Mouse (Mus musculus): ENCODE data around the gene Snu13. TPM values are rescaled to one million over a fixed set of nuclear protein-coding genes. Genes with fewer than 3 reads are reported as not detected.

Snu13 gene
- polyA plus RNA-seq, 1 experiment from 2014 or later, result 342 TPM

GRCm38 (mm10) chr15:82035904-82036689 is 11.3 kb downstream of the Snu13 start:
- no peak for ATAC-seq (ENCODE audit: low FRiP score, low TSS enrichment)
- Histone ChIP-seq H3K9me3 (ENCODE audit: control insufficient read depth, low read length) (no peaks in the 10 kb centered on the region), H3K27me3 (ENCODE audit: control insufficient read depth, insufficient read depth, low read length) (no peaks in the 10 kb centered on the region), H3K4me2 (replicated peaks; ENCODE audit: low read depth, low read length) (no peak overlapping the region), H3K9ac (ENCODE audit: low read depth, low read length) (no peak overlapping the region), H3K27ac (ENCODE audit: low read depth, low read length) (no peak overlapping the region), H3K4me1 (ENCODE audit: control insufficient read depth, insufficient read depth, low read length) (no peaks in the 10 kb centered on the region), H3K4me3 (ENCODE audit: low read length) (no peak overlapping the region), H3K36me3 (ENCODE audit: control insufficient read depth, insufficient read depth, low read length) (peaks cover 65% of the 10 kb centered on the region)
- 84% methylated on average over 12 of the region's 12 CpGs for WGBS

DNA sequence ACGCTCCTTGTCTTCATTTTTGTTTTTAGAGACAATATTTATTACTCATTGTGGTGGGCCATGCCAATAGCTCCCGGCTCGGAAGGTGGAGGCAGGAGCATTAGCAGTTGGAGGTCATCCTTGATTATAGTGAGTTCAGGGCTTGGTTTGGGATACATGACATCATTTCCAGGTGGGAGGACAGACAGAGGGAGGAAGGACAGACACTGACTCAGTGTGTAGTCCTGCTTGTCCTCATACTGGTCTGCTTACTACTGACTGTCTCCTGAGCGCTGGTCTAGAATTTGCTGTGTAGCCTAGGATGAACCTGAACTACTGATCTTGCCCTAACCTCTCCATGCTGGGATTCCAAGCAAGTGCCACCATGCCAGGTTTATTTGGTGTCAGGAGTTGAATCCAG is 13.6 kb downstream of the Snu13 start, which contains the start of gene Desi1:
Gene Desi1, minus strand, starts transcription at position 101 of the 400 bp plus-strand sequence.
- Histone ChIP-seq H3K4me1 (ENCODE audit: control insufficient read depth, insufficient read depth, low read length) (no peaks in the 10 kb centered on the region), H3K9me3 (ENCODE audit: control insufficient read depth, low read length) (no peaks in the 10 kb centered on the region), H3K27me3 (ENCODE audit: control insufficient read depth, insufficient read depth, low read length) (no peaks in the 10 kb centered on the region), H3K4me3 (ENCODE audit: low read length) (no peak within 1 kb of the TSS), H3K4me2 (replicated peaks; ENCODE audit: low read depth, low read length) (no peak within 1 kb of the TSS), H3K27ac (ENCODE audit: low read depth, low read length) (no peak within 1 kb of the TSS), H3K36me3 (ENCODE audit: control insufficient read depth, insufficient read depth, low read length) (peaks cover 66% of the 10 kb centered on the region), H3K9ac (ENCODE audit: low read depth, low read length) (no peak within 1 kb of the TSS)
- no peak for ATAC-seq (ENCODE audit: low FRiP score, low TSS enrichment)
- WGBS, result 85% methylated on average over 4 of the region's 4 CpGs

- no peak overlapping the region for H3K4me3 ChIP-seq (ENCODE audit: low read length)
- no peaks in the 10 kb centered on the region for H3K9me3 ChIP-seq (ENCODE audit: control insufficient read depth, low read length)
- no peak for ATAC-seq (ENCODE audit: low FRiP score, low TSS enrichment)
- H3K36me3 ChIP-seq (ENCODE audit: control insufficient read depth, insufficient read depth, low read length), result peaks cover 72% of the 10 kb centered on the region
- H3K4me2 ChIP-seq (replicated peaks; ENCODE audit: low read depth, low read length), result no peak overlapping the region
- no peaks in the 10 kb centered on the region for H3K27me3 ChIP-seq (ENCODE audit: control insufficient read depth, insufficient read depth, low read length)
- H3K9ac ChIP-seq (ENCODE audit: low read depth, low read length), result no peak overlapping the region
- H3K27ac ChIP-seq (ENCODE audit: low read depth, low read length), result no peak overlapping the region
- no peaks in the 10 kb centered on the region for H3K4me1 ChIP-seq (ENCODE audit: control insufficient read depth, insufficient read depth, low read length)
- 86% methylated on average over 7 of the region's 7 CpGs for WGBS
These were observed 15.0 kb downstream of the Snu13 start for GRCm38 (mm10) chr15:82032386-82032785.

GRCm38 (mm10) chr15:82027726-82028125 is 19.7 kb downstream of the Snu13 start:
- H3K4me1 ChIP-seq (ENCODE audit: control insufficient read depth, insufficient read depth, low read length), result no peaks in the 10 kb centered on the region
- ATAC-seq (ENCODE audit: low FRiP score, low TSS enrichment), result no peak
- WGBS, result 84% methylated on average over 7 of the region's 7 CpGs
- no peaks in the 10 kb centered on the region for H3K9me3 ChIP-seq (ENCODE audit: control insufficient read depth, low read length)
- no peak overlapping the region for H3K4me3 ChIP-seq (ENCODE audit: low read length)
- no peak overlapping the region for H3K4me2 ChIP-seq (replicated peaks; ENCODE audit: low read depth, low read length)
- H3K36me3 ChIP-seq (ENCODE audit: control insufficient read depth, insufficient read depth, low read length), result peaks cover 90% of the 10 kb centered on the region
- no peak overlapping the region for H3K27ac ChIP-seq (ENCODE audit: low read depth, low read length)
- H3K27me3 ChIP-seq (ENCODE audit: control insufficient read depth, insufficient read depth, low read length), result no peaks in the 10 kb centered on the region
- H3K9ac ChIP-seq (ENCODE audit: low read depth, low read length), result no peak overlapping the region

GRCm38 (mm10) chr15:82027276-82027675 is 20.1 kb downstream of the Snu13 start:
- ATAC-seq (ENCODE audit: low FRiP score, low TSS enrichment), result no peak
- 91% methylated on average over 7 of the region's 7 CpGs for WGBS
- Histone ChIP-seq H3K4me3 (ENCODE audit: low read length) (no peak overlapping the region), H3K27me3 (ENCODE audit: control insufficient read depth, insufficient read depth, low read length) (no peaks in the 10 kb centered on the region), H3K27ac (ENCODE audit: low read depth, low read length) (no peak overlapping the region), H3K4me2 (replicated peaks; ENCODE audit: low read depth, low read length) (no peak overlapping the region), H3K4me1 (ENCODE audit: control insufficient read depth, insufficient read depth, low read length) (no peaks in the 10 kb centered on the region), H3K36me3 (ENCODE audit: control insufficient read depth, insufficient read depth, low read length) (peaks cover 92% of the 10 kb centered on the region), H3K9ac (ENCODE audit: low read depth, low read length) (no peak overlapping the region), H3K9me3 (ENCODE audit: control insufficient read depth, low read length) (no peaks in the 10 kb centered on the region)

- peaks cover 75% of the 10 kb centered on the region for H3K36me3 ChIP-seq (ENCODE audit: control insufficient read depth, insufficient read depth, low read length)
- no peak for ATAC-seq (ENCODE audit: low FRiP score, low TSS enrichment)
- H3K4me3 ChIP-seq (ENCODE audit: low read length), result no peak overlapping the region
- H3K27me3 ChIP-seq (ENCODE audit: control insufficient read depth, insufficient read depth, low read length), result no peaks in the 10 kb centered on the region
- H3K4me1 ChIP-seq (ENCODE audit: control insufficient read depth, insufficient read depth, low read length), result no peaks in the 10 kb centered on the region
- H3K9me3 ChIP-seq (ENCODE audit: control insufficient read depth, low read length), result no peaks in the 10 kb centered on the region
- H3K27ac ChIP-seq (ENCODE audit: low read depth, low read length), result no peak overlapping the region
- 91% methylated on average over 6 of the region's 6 CpGs for WGBS
- H3K9ac ChIP-seq (ENCODE audit: low read depth, low read length), result no peak overlapping the region
- no peak overlapping the region for H3K4me2 ChIP-seq (replicated peaks; ENCODE audit: low read depth, low read length)
These were observed 23.3 kb downstream of the Snu13 start for GRCm38 (mm10) chr15:82023965-82024635.

DNA sequence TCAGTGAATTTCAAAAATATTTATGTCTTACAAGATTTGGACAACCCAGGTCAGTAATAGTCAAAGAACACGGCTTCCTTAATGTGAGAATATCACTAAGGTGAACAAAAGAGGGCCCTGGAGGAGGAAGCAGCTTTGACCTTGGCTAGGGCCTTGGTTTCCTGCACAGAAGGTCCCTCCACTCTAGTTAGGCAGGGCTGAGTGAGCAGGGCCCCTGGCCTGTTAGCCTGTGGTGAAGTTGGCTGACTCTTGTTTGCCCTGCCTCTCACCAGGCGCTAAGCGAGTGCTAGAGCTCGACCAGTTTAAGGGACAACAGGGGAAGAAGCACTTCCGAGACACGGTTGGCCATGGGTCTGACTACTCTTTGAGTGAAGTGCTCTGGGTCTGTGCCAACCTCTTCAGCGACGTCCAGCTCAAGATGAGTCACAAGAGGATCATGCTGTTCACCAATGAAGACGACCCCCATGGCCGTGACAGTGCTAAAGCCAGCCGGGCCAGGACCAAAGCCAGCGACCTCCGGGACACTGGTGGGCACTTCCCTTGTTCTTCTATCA is 24.8 kb downstream of the Snu13 start:
- no peak overlapping the region for H3K4me3 ChIP-seq (ENCODE audit: low read length)
- H3K27ac ChIP-seq (ENCODE audit: low read depth, low read length), result no peak overlapping the region
- peaks cover 63% of the 10 kb centered on the region for H3K36me3 ChIP-seq (ENCODE audit: control insufficient read depth, insufficient read depth, low read length)
- H3K4me2 ChIP-seq (replicated peaks; ENCODE audit: low read depth, low read length), result no peak overlapping the region
- no peaks in the 10 kb centered on the region for H3K27me3 ChIP-seq (ENCODE audit: control insufficient read depth, insufficient read depth, low read length)
- no peak for ATAC-seq (ENCODE audit: low FRiP score, low TSS enrichment)
- no peaks in the 10 kb centered on the region for H3K9me3 ChIP-seq (ENCODE audit: control insufficient read depth, low read length)
- 88% methylated on average over 13 of the region's 13 CpGs for WGBS
- H3K4me1 ChIP-seq (ENCODE audit: control insufficient read depth, insufficient read depth, low read length), result no peaks in the 10 kb centered on the region
- no peak overlapping the region for H3K9ac ChIP-seq (ENCODE audit: low read depth, low read length)

GRCm38 (mm10) chr15:82019288-82019687 is 28.1 kb downstream of the Snu13 start:
- Histone ChIP-seq H3K4me3 (ENCODE audit: low read length) (no peak overlapping the region), H3K9ac (ENCODE audit: low read depth, low read length) (no peak overlapping the region), H3K4me1 (ENCODE audit: control insufficient read depth, insufficient read depth, low read length) (peaks cover 5% of the 10 kb centered on the region; the same call in 1 of the 2 replicates), H3K4me2 (replicated peaks; ENCODE audit: low read depth, low read length) (no peak overlapping the region), H3K9me3 (ENCODE audit: control insufficient read depth, low read length) (no peaks in the 10 kb centered on the region), H3K27ac (ENCODE audit: low read depth, low read length) (no peak overlapping the region), H3K36me3 (ENCODE audit: control insufficient read depth, insufficient read depth, low read length) (peaks cover 32% of the 10 kb centered on the region), H3K27me3 (ENCODE audit: control insufficient read depth, insufficient read depth, low read length) (no peaks in the 10 kb centered on the region)
- 81% methylated on average over 3 of the region's 3 CpGs for WGBS
- ATAC-seq (ENCODE audit: low FRiP score, low TSS enrichment), result no peak

DNA sequence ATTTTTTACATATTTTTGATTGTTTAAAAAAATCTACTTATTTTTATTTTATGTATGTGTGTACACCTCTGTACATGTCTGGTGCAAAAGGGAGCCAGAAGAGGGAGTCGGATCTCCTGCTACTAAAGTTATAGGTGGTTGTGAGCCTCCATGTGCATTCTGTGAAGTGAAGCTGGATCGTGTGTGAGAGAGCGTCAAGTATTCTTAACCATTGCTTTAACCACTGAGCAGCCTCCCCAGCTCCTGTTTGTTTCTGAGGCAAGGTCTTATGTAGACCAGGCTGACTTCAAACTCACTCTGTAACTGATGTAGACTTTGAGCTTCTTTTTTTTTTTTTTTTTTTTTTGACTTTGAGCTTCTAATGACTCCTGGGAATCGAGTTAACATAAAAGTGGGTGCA is 29.9 kb downstream of the Snu13 start:
- no peak overlapping the region for H3K9ac ChIP-seq (ENCODE audit: low read depth, low read length)
- no peaks in the 10 kb centered on the region for H3K27me3 ChIP-seq (ENCODE audit: control insufficient read depth, insufficient read depth, low read length)
- peaks cover 16% of the 10 kb centered on the region; the same call in 1 of the 2 replicates for H3K36me3 ChIP-seq (ENCODE audit: control insufficient read depth, insufficient read depth, low read length)
- peaks cover 10% of the 10 kb centered on the region; the same call in 1 of the 2 replicates for H3K4me1 ChIP-seq (ENCODE audit: control insufficient read depth, insufficient read depth, low read length)
- WGBS, result 77% methylated on average over 4 of the region's 4 CpGs
- no peak overlapping the region for H3K4me2 ChIP-seq (replicated peaks; ENCODE audit: low read depth, low read length)
- H3K9me3 ChIP-seq (ENCODE audit: control insufficient read depth, low read length), result no peaks in the 10 kb centered on the region
- ATAC-seq (ENCODE audit: low FRiP score, low TSS enrichment), result no peak
- no peak overlapping the region; the same call in 1 of the 2 replicates for H3K4me3 ChIP-seq (ENCODE audit: low read length)
- H3K27ac ChIP-seq (ENCODE audit: low read depth, low read length), result no peak overlapping the region

Measured in kidney, embryonic 14.5 days (tissue).